Mouse (Mus musculus) lung, postnatal 0 days (tissue): ENCODE data around the gene Zfp652. TPM values are rescaled to one million over a fixed set of nuclear protein-coding genes. Genes with fewer than 3 reads are reported as not detected.
"Not testable (repeated sequence)": the region's sequence is repeated elsewhere in the genome, so short reads cannot be mapped to it uniquely, and the experiment has no call there.

Experiments
- ATAC-seq: fragments of 200-750 bp; cut with Nextera tagmentation; 2 replicates; pipeline ENCODE4 v1.8.0; 2017; ENCODE audit warnings: moderate library complexity
- DNase-seq: peaks from one replicate; pipeline ENCODE4 v3.0.0-alpha.2; 2016; ENCODE audit warnings: low spot score
- H3K27ac ChIP-seq: fragments of 300-500 bp; sonication (generic); 2 replicates; pipeline ENCODE4 v1.5.1; 2014; ENCODE audit warnings: antibody characterized with exemption, mild to moderate bottlenecking, low read length, mixed read lengths
- H3K27me3 ChIP-seq: fragments of 300-500 bp; sonication (generic); replicated peaks from 2 replicates; pipeline ENCODE4 v1.6.1; 2014; ENCODE audit warnings: low read length, mixed read lengths; ENCODE audit not compliant: insufficient read depth
- H3K36me3 ChIP-seq: fragments of 300-500 bp; sonication (generic); 2 replicates; pipeline ENCODE4 v1.6.1; 2014; ENCODE audit warnings: low read length, mixed read lengths; ENCODE audit not compliant: insufficient read depth
- H3K4me1 ChIP-seq: fragments of 300-500 bp; sonication (generic); 2 replicates; pipeline ENCODE4 v1.6.1; 2014; ENCODE audit warnings: antibody characterized with exemption, low read depth, low read length, mixed read lengths; ENCODE audit not compliant: insufficient read depth
- H3K4me2 ChIP-seq: fragments of 300-500 bp; sonication (generic); replicated peaks from 2 replicates; pipeline ENCODE4 v1.6.1; 2014; ENCODE audit warnings: low read depth, mild to moderate bottlenecking, low read length, moderate library complexity, mixed read lengths
- H3K4me3 ChIP-seq: fragments of 300-500 bp; sonication (generic); 2 replicates; pipeline ENCODE4 v1.5.1; 2014; ENCODE audit warnings: low read depth, low read length
- H3K9ac ChIP-seq: fragments of 300-500 bp; sonication (generic); replicated peaks from 2 replicates; pipeline ENCODE4 v1.6.1; 2014; ENCODE audit warnings: low read depth, mild to moderate bottlenecking
- H3K9me3 ChIP-seq: fragments of 300-500 bp; sonication (generic); 2 replicates; pipeline ENCODE4 v1.6.1; 2016; ENCODE audit warnings: low read length, mixed read lengths
- CTCF ChIP-seq: IDR thresholded peaks from 2 replicates; pipeline ENCODE4 v1.5.1; 2016; ENCODE audit warnings: antibody characterized with exemption, mild to moderate bottlenecking
- EP300 ChIP-seq: IDR thresholded peaks from 2 replicates; pipeline ENCODE4 v1.6.1; 2016; ENCODE audit warnings: antibody characterized with exemption, mild to moderate bottlenecking, control low read depth
- WGBS: fragments of 180-500 bp; shearing (Covaris S2); extraction: QIAGEN DNeasy Blood & Tissue Kit; methylation state at CpG from one replicate; pipeline ENCODE4 v1.1.7; 2014; 5-methylcytosine and 5-hydroxymethylcytosine counted together
- polyA plus RNA-seq: library from polyadenylated mRNA; unstranded; fragments of >200 nt; fragmentation: Nextera tagmentation; extraction: Ambion mirVana; gene quantifications from 2 replicates; pipeline ENCODE4 v1.2.1, GENCODE M21; 2015

Gene Zfp652
- polyA plus RNA-seq, 1 experiment from 2014 or later: 18.5 TPM

- Histone ChIP-seq H3K36me3 (peaks cover 8% of the 10 kb centered on the region; the same call in 1 of the 2 replicates), H3K27me3 (no peaks in the 10 kb centered on the region), H3K9ac (no peak overlapping the region), H3K4me3 (no peak overlapping the region), H3K4me1 (no peaks in the 10 kb centered on the region), H3K9me3 (no peaks in the 10 kb centered on the region), H3K27ac (no peak overlapping the region), H3K4me2 (no peak overlapping the region)
- ATAC-seq (no peak), DNase-seq (no peak)
- WGBS: 82% methylated on average over 15 of the region's 15 CpGs
- TF ChIP-seq CTCF: no peak
- TF ChIP-seq EP300: no peak
These were observed 37.1 kb downstream of the Zfp652 start for GRCm38 (mm10) chr11:95749619-95750018.

GRCm38 (mm10) chr11:95750995-95751394 lies 38.5 kb downstream of the Zfp652 start:
- no peaks in the 10 kb centered on the region for H3K9me3 ChIP-seq
- DNase-seq (peak; percentile 85), ATAC-seq (peak; percentile 56)
- no peak overlapping the region for H3K4me2 ChIP-seq
- no peak overlapping the region for H3K4me3 ChIP-seq
- peaks cover 13% of the 10 kb centered on the region; the same call in 1 of the 2 replicates for H3K36me3 ChIP-seq
- 6% methylated on average over 1 of the region's 1 CpGs for WGBS
- H3K27me3 ChIP-seq: no peaks in the 10 kb centered on the region
- H3K4me1 ChIP-seq: no peaks in the 10 kb centered on the region
- no peak overlapping the region for H3K9ac ChIP-seq
- H3K27ac ChIP-seq: no peak overlapping the region
- no peak for TF ChIP-seq EP300
- TF ChIP-seq CTCF: peak; percentile 91

GRCm38 (mm10) chr11:95755137-95755536 lies 42.7 kb downstream of the Zfp652 start:
- not testable (repeated sequence) for H3K4me2 ChIP-seq, H3K9me3 ChIP-seq, DNase-seq, H3K27me3 ChIP-seq, H3K9ac ChIP-seq, H3K4me3 ChIP-seq, H3K27ac ChIP-seq, H3K4me1 ChIP-seq, ATAC-seq
- peaks cover 14% of the 10 kb centered on the region; the same call in 1 of the 2 replicates for H3K36me3 ChIP-seq
- WGBS: 98% methylated on average over 4 of the region's 4 CpGs
- peak; percentile 9; the same call in 1 of the 2 replicates for TF ChIP-seq CTCF

GRCm38 (mm10) chr11:95760521-95760920 lies 48.0 kb downstream of the Zfp652 start:
- TF ChIP-seq CTCF (no peak), EP300 (no peak)
- 81% methylated on average over 5 of the region's 5 CpGs for WGBS

GRCm38 (mm10) chr11:95762996-95763395 lies 50.5 kb downstream of the Zfp652 start:
- 0 out of 2 replicates have a peak, but pooled peaks cover 3% of the 10 kb centered on the region for H3K36me3 ChIP-seq
- no peak overlapping the region for H3K27ac ChIP-seq
- DNase-seq (peak; percentile 58), ATAC-seq (no peak)
- H3K27me3 ChIP-seq: no peaks in the 10 kb centered on the region
- 73% methylated on average over 4 of the region's 4 CpGs for WGBS
- H3K4me1 ChIP-seq: no peaks in the 10 kb centered on the region
- no peak overlapping the region for H3K4me2 ChIP-seq
- no peak overlapping the region for H3K9ac ChIP-seq
- H3K4me3 ChIP-seq: no peak overlapping the region
- no peaks in the 10 kb centered on the region for H3K9me3 ChIP-seq
- TF ChIP-seq CTCF (no peak), EP300 (no peak)

More at GRCm38 (mm10) chr11:95760521-95760920, 48.0 kb downstream of the Zfp652 start:
- no peak overlapping the region for H3K4me2 ChIP-seq
- no peaks in the 10 kb centered on the region for H3K4me1 ChIP-seq
- DNase-seq: no peak
- no peak for ATAC-seq
- H3K4me3 ChIP-seq: no peak overlapping the region
- 0 out of 2 replicates have a peak, but pooled peaks cover 8% of the 10 kb centered on the region for H3K36me3 ChIP-seq
- no peak overlapping the region for H3K9ac ChIP-seq
- no peaks in the 10 kb centered on the region for H3K9me3 ChIP-seq
- no peak overlapping the region for H3K27ac ChIP-seq
- H3K27me3 ChIP-seq: no peaks in the 10 kb centered on the region

- Histone ChIP-seq H3K4me1 (no peaks in the 10 kb centered on the region), H3K27me3 (no peaks in the 10 kb centered on the region), H3K36me3 (0 out of 2 replicates have a peak, but pooled peaks cover 3% of the 10 kb centered on the region), H3K27ac (no peak overlapping the region), H3K9me3 (no peaks in the 10 kb centered on the region), H3K4me2 (no peak overlapping the region), H3K4me3 (no peak overlapping the region), H3K9ac (no peak overlapping the region)
- ATAC-seq (no peak), DNase-seq (no peak)
- no peak for TF ChIP-seq EP300
- no peak for TF ChIP-seq CTCF
- WGBS: 83% methylated on average over 8 of the region's 8 CpGs
These were observed 52.3 kb downstream of the Zfp652 start for GRCm38 (mm10) chr11:95764806-95765205.

- WGBS: 58% methylated on average over 10 of the region's 10 CpGs
- Histone ChIP-seq H3K4me3 (no peak overlapping the region), H3K4me2 (no peak overlapping the region), H3K27me3 (no peaks in the 10 kb centered on the region), H3K4me1 (no peaks in the 10 kb centered on the region), H3K36me3 (0 out of 2 replicates have a peak, but pooled peaks cover 3% of the 10 kb centered on the region), H3K27ac (no peak overlapping the region), H3K9me3 (no peaks in the 10 kb centered on the region), H3K9ac (no peak overlapping the region)
- no peak; the same call in 1 of the 2 replicates for ATAC-seq
- no peak for TF ChIP-seq CTCF
- TF ChIP-seq EP300: no peak
- no peak for DNase-seq
These were observed 52.9 kb downstream of the Zfp652 start for GRCm38 (mm10) chr11:95765334-95765733.
